Mouse (Mus musculus): ENCODE measurements around the gene Gm20828. TPM values are rescaled to one million over a fixed set of nuclear protein-coding genes. Genes with fewer than 3 reads are reported as not detected.
"Not testable (repeated sequence)": the region's sequence is repeated elsewhere in the genome, so short reads cannot be mapped to it uniquely, and the experiment has no call there.

Gene Gm20828
- not detected for total RNA-seq (2021)

DNA sequence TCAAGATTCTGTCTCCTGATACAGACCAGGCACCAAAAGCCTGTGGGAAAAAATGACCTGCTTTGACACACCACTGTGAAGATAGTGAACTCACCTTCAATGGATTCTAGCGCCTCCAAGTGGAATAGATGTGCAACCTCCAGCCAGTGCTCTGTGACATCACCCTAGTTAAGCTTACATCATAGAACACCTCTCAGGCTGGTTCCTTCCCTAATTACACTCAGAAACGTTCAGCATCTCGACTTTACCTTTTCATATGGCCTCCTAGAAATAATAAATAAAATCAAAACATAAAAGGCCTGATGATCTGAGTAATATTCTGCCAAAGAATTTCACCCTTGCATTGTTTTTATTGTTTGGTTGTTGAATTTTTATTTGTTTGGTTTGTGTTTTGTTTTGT lies at the start of gene Gm20828:
Gene Gm20828, minus strand, starts transcription at position 101 of the 400 bp plus-strand sequence.
- DNase-seq, result not testable (repeated sequence)
